Mouse (Mus musculus) erythroblast, embryonic 14.5 days (primary cell): ENCODE data around the gene Prdx1.

ENCODE experiments used
- GATA1 ChIP-seq: IDR thresholded peaks from 2 replicates; pipeline ENCODE4 v1.6.1; 2012; ENCODE audit warnings: low read length, inconsistent platforms, mixed read lengths
- TAL1 ChIP-seq: IDR thresholded peaks from 3 replicates; pipeline ENCODE4 v1.6.1; 2012; ENCODE audit warnings: low read length, inconsistent platforms, mixed read lengths

DNA sequence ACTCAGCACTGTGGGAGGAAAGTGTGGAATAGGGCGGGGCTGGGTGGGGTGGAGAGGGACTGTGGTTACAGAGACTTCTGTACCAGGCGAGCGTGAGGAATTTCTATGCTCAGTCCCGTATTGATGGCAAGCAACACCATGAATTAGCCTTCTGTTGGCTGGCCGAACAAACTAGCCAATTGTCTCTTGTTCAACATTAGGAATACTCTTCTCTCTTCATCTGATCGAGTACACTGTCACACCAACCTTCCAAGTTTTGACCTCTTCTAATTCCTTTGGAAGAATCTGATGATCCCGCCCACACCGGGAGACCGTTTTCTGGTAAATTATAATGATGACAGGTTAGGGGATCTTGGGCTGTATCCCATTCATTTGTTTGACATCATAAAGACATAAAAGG is 22.3 kb downstream of the Prdx1 start:
- TF ChIP-seq TAL1 = no peak
- TF ChIP-seq GATA1 = no peak
